Comparison of ENCODE assay signal across 8 mouse cellular contexts in genomic region chr2:103706226-103706625, GRCm38 (mm10). TPM values are rescaled to one million over a fixed set of nuclear protein-coding genes. Genes with fewer than 3 reads are reported as not detected.
DNase-seq lines count a peak whose midpoint lies in the region; ATAC-seq lines count a peak whose summit lies in the region.

No protein-coding gene starts in this region.

- peaks cover 17% of the 10 kb centered on the region for H3K4me1 ChIP-seq in hindbrain, embryonic 14.5 days (replicated peaks; ENCODE audit: control insufficient read depth, insufficient read depth, low read length)

- H3K27ac ChIP-seq in hindbrain, embryonic 14.5 days: no peak overlapping the region

- WGBS in hindbrain, embryonic 14.5 days: 39% methylated on average over 11 of the region's 11 CpGs

- DNase-seq in R1 (ENCODE audit: low read depth, low spot score): peak; percentile 34
- peak; percentile 27 for DNase-seq in cerebellum, adult 9-10 months
- peak; percentile 17 to 59 for DNase-seq in frontal cortex, postnatal 25 days (ENCODE audit: low spot score in 2 of 2)
- peak; percentile 48 for DNase-seq in hindbrain, embryonic 14.5 days (ENCODE audit: low spot score)
- peak; percentile 60 to 66 for DNase-seq in layer of hippocampus, postnatal 14 days (ENCODE audit: low spot score in 2 of 2)
- DNase-seq in lung, postnatal 14 days: peak; percentile 58
- DNase-seq in spleen, postnatal 10 days (ENCODE audit: low spot score in 2 of 2): peak; percentile 41 to 76
- no peak for DNase-seq in B cell, adult 2 months

- H3K9me3 ChIP-seq in hindbrain, embryonic 14.5 days (ENCODE audit: control insufficient read depth, low read length): no peaks in the 10 kb centered on the region

- no peak overlapping the region for H3K4me3 ChIP-seq in hindbrain, embryonic 14.5 days (replicated peaks; ENCODE audit: low read length)

- ATAC-seq in hindbrain, embryonic 14.5 days (ENCODE audit: low FRiP score): peak; percentile 70; the same call in 1 of the 2 replicates

- H3K9ac ChIP-seq in hindbrain, embryonic 14.5 days: no peak overlapping the region

- H3K4me2 ChIP-seq in hindbrain, embryonic 14.5 days (replicated peaks): no peak overlapping the region

- H3K36me3 ChIP-seq in hindbrain, embryonic 14.5 days (replicated peaks; ENCODE audit: control insufficient read depth, insufficient read depth): peaks cover 21% of the 10 kb centered on the region; the same call in 1 of the 2 replicates

- H3K27me3 ChIP-seq in hindbrain, embryonic 14.5 days (ENCODE audit: control insufficient read depth, insufficient read depth, low read length): no peaks in the 10 kb centered on the region

RNA-seq across cellular contexts. Expression of gene Nat10, which starts 54.8 kb away (rescaled TPM):
- polyA plus RNA-seq in hindbrain, embryonic 14.5 days (2014; fragmentation: Nextera tagmentation; extraction: Ambion mirVana): 17.6 and 18.3 TPM in 2 replicates
- 10 to 100 TPM; 39.9 to 41.1 TPM for total RNA-seq in layer of hippocampus, postnatal 14 days (2021)

Comparison
In these comparisons a context has a peak if more than half of its experiments do, and no peak if none do; other contexts are left out.
1. DNase-seq: peak in R1 (single experiment), cerebellum, adult 9-10 months (single experiment), frontal cortex, postnatal 25 days (2 of 2), hindbrain, embryonic 14.5 days (single experiment), layer of hippocampus, postnatal 14 days (2 of 2), lung, postnatal 14 days (single experiment) and spleen, postnatal 10 days (2 of 2); none in B cell, adult 2 months (0 of 2).